Mouse (Mus musculus) embryonic facial prominence, embryonic 13.5 days (tissue): ENCODE data around the gene En1. TPM values are rescaled to one million over a fixed set of nuclear protein-coding genes. Genes with fewer than 3 reads are reported as not detected.

Experiments used
- ATAC-seq: fragments of 200-750 bp; cut with Nextera tagmentation; 2 replicates; pipeline ENCODE4 v1.8.0; 2017; ENCODE audit warnings: low read depth; ENCODE audit not compliant: insufficient number of reproducible peaks, insufficient read depth, low FRiP score, low TSS enrichment
- H3K27ac ChIP-seq: fragments of 300-500 bp; sonication (generic); 2 replicates; pipeline ENCODE4 v1.5.1; 2015; ENCODE audit warnings: moderate library complexity, mild to moderate bottlenecking, inconsistent platforms
- H3K27me3 ChIP-seq: fragments of 300-500 bp; sonication (generic); 2 replicates; pipeline ENCODE4 v1.6.1; 2015; ENCODE audit warnings: mild to moderate bottlenecking, inconsistent platforms
- H3K36me3 ChIP-seq: fragments of 300-500 bp; sonication (generic); 2 replicates; pipeline ENCODE4 v1.6.1; 2015; ENCODE audit warnings: mild to moderate bottlenecking, inconsistent platforms
- H3K4me1 ChIP-seq: fragments of 300-500 bp; sonication (generic); 2 replicates; pipeline ENCODE4 v1.6.1; 2015; ENCODE audit warnings: inconsistent platforms
- H3K4me2 ChIP-seq: fragments of 300-500 bp; sonication (generic); 2 replicates; pipeline ENCODE4 v1.6.1; 2015; ENCODE audit warnings: moderate library complexity, mild to moderate bottlenecking, inconsistent platforms
- H3K4me3 ChIP-seq: fragments of 300-500 bp; sonication (generic); 2 replicates; pipeline ENCODE4 v1.5.1; 2015; ENCODE audit warnings: mild to moderate bottlenecking, inconsistent platforms
- H3K9ac ChIP-seq: fragments of 300-500 bp; sonication (generic); 2 replicates; pipeline ENCODE4 v1.6.1; 2015; ENCODE audit warnings: mild to moderate bottlenecking, inconsistent platforms
- H3K9me3 ChIP-seq: fragments of 300-500 bp; sonication (generic); 2 replicates; pipeline ENCODE4 v1.6.1; 2016; ENCODE audit warnings: inconsistent platforms
- WGBS: fragments of 180-500 bp; shearing (Covaris S2); methylation state at CpG from one replicate; pipeline ENCODE4 v1.1.7; 2015; ENCODE audit warnings: mixed read lengths; 5-methylcytosine and 5-hydroxymethylcytosine counted together
- polyA plus RNA-seq: library from polyadenylated mRNA; unstranded; fragments of >200 nt; fragmentation: Nextera tagmentation; extraction: Ambion mirVana; gene quantifications from 2 replicates; pipeline ENCODE4 v1.2.1, GENCODE M21; 2015

Gene En1
- polyA plus RNA-seq, 1 experiment from 2014 or later = 2.7 TPM

DNA sequence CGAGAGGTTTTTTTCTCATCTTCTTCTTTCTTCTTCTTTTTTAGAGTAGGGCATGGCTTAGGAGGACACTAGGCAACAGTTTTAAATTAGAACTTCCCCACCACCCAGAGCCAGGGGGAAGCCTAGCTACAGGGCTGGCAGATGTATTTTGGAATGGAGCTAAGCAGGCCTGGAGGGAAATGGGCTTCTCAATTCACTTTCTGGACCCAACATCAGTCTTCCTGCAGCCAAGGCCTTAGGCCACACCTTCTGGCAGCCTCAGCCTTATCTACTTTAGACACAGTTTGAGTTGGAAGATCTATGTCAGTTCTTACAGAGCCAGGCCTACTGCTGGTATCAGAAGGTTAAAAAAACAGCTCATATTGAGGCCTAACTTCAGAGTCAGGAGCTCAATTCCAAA lies 42.5 kb downstream of the En1 start:
- no peak overlapping the region for H3K9ac ChIP-seq
- no peaks in the 10 kb centered on the region for H3K9me3 ChIP-seq
- ATAC-seq = no peak
- H3K36me3 ChIP-seq = no peaks in the 10 kb centered on the region
- H3K4me1 ChIP-seq = peaks cover 22% of the 10 kb centered on the region
- peaks cover 21% of the 10 kb centered on the region for H3K27me3 ChIP-seq
- no peak overlapping the region for H3K4me2 ChIP-seq
- H3K4me3 ChIP-seq = no peak overlapping the region
- 0 out of 2 replicates have a peak overlapping the region, but pooled peaks have one; percentile 11 for H3K27ac ChIP-seq
- 51% methylated on average over 1 of the region's 1 CpGs for WGBS

DNA sequence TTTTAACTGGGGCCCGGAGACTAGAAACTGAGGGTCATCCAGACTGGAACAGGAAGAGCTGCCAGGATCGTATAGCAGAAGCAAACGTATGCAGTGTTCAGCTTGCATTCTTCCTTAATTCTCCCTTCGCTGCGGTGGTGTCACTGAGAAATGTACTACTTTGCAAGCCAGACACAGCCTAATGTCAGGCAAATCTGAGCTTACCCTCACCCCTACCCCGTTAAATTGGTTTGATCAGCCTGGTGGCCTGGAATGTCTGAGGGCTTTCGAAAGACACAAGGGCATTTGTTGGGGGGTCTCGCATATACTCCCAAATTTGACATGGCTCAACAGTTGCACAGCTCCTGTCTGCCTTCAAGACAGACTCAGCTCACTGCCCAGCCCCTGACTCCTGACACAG lies 47.9 kb downstream of the En1 start:
- H3K9me3 ChIP-seq = no peaks in the 10 kb centered on the region
- H3K4me2 ChIP-seq = no peak overlapping the region
- H3K27ac ChIP-seq = no peak overlapping the region
- H3K27me3 ChIP-seq = peaks cover 7% of the 10 kb centered on the region; the same call in 1 of the 2 replicates
- H3K4me3 ChIP-seq = no peak overlapping the region
- no peak overlapping the region for H3K9ac ChIP-seq
- no peaks in the 10 kb centered on the region for H3K36me3 ChIP-seq
- 39% methylated on average over 8 of the region's 8 CpGs for WGBS
- H3K4me1 ChIP-seq = peaks cover 8% of the 10 kb centered on the region; the same call in 1 of the 2 replicates
- ATAC-seq = no peak

DNA sequence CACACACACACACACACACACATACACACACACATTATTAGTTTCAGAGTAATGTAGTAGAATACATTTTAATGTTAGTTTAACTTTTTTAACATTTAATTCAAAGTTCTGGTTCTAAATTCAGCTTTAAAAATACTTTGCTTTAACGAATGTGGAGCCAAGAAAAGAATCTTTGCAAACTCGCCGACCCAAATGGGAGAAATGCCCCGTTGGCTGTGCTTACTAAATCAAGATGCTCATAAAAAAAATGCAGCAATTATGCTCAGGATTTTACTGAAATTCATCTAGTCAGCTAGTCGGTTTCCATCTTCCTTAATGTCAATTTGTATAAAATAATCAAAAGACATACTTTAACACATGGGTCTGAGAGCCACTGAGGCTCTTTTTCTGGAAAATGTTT lies 49.8 kb downstream of the En1 start:
- no peaks in the 10 kb centered on the region for H3K27me3 ChIP-seq
- H3K4me2 ChIP-seq = no peak overlapping the region
- peaks cover 8% of the 10 kb centered on the region; the same call in 1 of the 2 replicates for H3K4me1 ChIP-seq
- no peak for ATAC-seq
- no peaks in the 10 kb centered on the region for H3K36me3 ChIP-seq
- WGBS = 63% methylated on average over 5 of the region's 5 CpGs
- no peak overlapping the region for H3K4me3 ChIP-seq
- H3K9me3 ChIP-seq = no peaks in the 10 kb centered on the region
- H3K9ac ChIP-seq = no peak overlapping the region
- no peak overlapping the region for H3K27ac ChIP-seq

DNA sequence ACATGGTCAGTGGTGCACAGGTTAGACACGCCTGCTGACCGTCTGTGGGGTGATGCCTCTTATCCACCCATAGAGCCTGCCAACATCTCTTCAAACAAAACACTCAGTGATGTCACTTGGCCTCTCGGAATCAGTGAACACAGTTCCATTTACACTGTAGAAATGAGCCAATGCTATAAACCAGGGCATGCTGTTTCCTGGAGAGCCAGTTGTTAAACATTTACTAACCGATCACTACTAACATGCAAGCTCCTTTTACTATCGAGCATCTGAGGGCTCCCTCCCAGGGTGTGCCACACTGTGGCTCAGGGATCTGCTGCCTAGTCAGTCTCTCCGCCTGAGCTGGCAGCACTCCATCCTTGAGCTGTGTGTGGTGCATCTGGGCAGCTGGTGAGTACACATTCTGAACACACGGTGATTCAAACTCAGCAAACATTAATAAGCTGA lies 52.8 kb downstream of the En1 start:
- H3K4me1 ChIP-seq = peaks cover 6% of the 10 kb centered on the region; the same call in 1 of the 2 replicates
- H3K4me2 ChIP-seq = no peak overlapping the region
- no peak overlapping the region for H3K4me3 ChIP-seq
- ATAC-seq = no peak
- no peak overlapping the region for H3K9ac ChIP-seq
- no peaks in the 10 kb centered on the region for H3K9me3 ChIP-seq
- no peak overlapping the region for H3K27ac ChIP-seq
- WGBS = 76% methylated on average over 7 of the region's 7 CpGs
- no peaks in the 10 kb centered on the region for H3K36me3 ChIP-seq
- H3K27me3 ChIP-seq = no peaks in the 10 kb centered on the region

Other genes with a start within 250 kb of the En1 start
- gene Marco, start 97.4 kb upstream of the En1 start, polyA plus RNA-seq = 0.44 TPM in 1 of 2 replicates, not detected in the other